Mouse (Mus musculus): ENCODE results near the gene Enc1.

Gene Enc1

DNA sequence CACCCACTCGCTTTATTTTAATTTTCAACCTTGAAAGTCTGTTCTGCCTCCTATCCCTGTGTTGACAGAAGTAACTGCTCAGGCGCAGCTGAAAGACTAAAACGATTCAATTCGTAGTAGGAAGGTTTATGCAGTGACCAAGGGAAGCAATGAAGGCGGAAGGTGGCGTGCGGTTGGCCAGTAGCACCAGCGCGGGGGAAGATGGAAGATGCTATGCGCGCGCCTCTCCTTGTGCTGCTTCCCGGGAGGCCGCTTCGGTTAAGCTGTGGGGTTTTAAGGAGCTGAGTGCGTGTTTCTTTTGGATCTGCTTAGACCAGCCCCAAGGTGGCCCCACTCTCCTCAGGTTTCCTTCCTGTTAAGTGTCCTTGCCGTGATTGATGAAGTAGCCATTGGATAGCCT is 15.8 kb upstream of the Enc1 start:
- no peak for DNase-seq (ENCODE audit: extremely low read depth, low read depth, low spot score)

GRCm38 (mm10) chr13:97227795-97228194 is 13.1 kb upstream of the Enc1 start:
- no peak for DNase-seq (ENCODE audit: extremely low read depth, low read depth, low spot score)

DNA sequence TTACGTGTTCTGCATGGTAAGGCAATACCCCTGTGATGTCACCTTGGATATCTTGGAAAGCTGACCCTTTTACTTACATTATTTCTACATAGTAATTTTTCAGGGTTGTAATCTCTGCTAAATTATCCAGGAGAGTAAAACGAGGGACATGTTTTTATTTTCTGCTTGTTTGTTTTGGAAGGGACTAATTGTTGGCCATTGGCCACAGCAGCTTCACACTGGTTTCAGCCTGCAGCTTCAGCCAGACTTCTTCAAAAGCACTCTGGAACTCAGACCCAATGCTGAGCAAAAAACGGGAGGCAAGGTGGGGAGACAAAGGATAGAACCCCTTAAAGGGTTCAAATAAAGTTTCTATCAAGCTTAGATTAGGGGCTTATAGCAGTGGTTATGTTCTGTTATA is 10.8 kb upstream of the Enc1 start:
- no peak for DNase-seq (ENCODE audit: extremely low read depth, low read depth, low spot score)

DNA sequence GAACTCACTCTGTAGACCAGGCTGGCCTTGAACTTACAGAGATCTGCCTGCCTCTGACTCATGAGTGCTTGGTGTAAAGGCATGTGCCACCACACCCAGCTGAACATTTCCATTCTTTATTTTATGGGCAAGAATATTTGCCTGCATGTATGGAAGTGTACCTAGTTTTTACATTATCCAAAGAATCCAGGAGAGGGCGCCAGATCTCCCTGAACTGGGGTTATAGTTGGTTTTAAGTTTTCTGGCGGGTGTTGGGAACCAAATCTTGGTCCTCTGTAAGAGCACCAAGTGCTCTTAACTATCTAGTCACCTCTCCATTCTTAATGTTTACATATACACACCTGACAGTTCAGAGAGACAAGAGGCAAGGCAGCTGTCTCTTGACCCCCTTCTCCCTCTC is 7.8 kb upstream of the Enc1 start:
- DNase-seq (ENCODE audit: extremely low read depth, low read depth, low spot score): no peak

GRCm38 (mm10) chr13:97234785-97235417 is 6.0 kb upstream of the Enc1 start:
- no peak for DNase-seq (ENCODE audit: extremely low read depth, low read depth, low spot score)

DNA sequence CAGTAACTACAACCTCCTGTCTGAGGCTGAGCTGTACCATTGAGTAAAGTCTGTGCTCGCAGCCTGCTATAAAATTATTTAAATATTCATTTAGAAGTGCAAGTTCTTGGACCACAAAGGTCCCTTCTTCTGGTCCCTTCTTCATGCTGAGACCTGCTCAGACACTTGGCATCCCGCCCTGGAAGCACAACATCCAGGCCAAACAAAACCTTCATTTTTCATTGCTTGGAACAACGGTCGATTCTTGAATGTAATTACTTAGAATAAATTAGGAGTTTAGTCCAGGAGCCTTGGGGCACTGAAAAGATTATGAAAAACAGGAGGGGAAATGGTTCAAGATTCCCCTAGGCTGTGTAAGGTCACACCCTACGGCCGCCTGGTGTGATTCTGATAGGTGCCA is 5.0 kb upstream of the Enc1 start:
- peak; percentile 34 for DNase-seq (ENCODE audit: extremely low read depth, low read depth, low spot score)

DNA sequence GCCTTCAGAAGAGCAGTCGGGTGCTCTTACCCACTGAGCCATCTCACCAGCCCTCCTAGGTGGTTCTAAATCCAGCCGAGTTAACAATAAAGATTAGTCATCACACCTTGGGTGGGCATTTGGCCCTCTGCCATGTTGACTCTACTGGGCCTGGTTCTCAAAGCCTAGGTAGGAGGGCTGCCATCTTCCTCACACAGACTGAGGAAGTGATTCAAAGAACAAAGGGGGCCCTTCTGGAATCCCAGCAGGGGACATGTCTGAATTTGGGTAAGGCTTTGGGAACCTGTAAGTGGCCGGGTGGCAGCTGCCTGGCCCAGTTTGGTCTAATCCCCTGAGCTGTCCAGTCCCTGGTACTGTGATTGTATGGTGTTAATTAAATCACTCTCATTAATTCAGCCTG is 3.2 kb upstream of the Enc1 start:
- DNase-seq (ENCODE audit: extremely low read depth, low read depth, low spot score): no peak

DNA sequence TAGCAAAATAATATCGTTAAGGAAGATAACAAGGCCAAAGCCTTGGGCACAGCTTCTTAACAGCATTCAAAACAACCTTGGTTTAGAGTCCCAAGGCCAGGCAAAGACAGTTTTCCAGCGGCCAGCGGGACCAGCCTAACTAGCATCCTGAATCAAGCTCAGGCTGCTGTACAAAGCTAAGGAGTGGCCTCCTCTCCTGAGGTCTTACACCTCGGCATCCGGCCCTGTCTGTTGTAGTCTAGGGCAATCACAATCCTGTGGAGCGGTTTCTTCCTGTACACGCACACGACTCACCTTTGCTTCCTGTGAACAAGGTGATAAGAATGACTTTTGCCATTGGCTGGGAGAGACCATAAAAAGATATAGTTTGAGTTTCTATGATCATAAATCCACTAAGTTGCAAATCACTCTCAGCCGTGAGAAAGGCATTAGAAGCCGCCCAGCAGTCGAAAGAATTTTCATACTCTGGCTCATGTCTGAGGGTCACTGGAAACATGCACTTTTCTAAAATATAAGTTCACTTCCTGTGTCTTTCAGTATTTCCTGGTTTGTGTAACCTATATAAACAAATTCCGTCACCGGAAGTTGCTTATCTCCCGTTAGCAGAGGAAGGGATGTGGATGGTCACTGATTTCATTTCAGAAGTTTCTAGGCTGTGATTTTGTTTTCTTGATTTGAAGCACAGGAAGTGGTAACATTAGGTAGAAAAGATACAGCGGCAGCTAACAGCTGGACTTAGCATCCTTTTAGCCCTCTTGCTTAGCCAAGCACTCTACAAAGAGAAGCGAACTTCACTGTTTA is 2.5 kb upstream of the Enc1 start:
- no peak for DNase-seq (ENCODE audit: extremely low read depth, low read depth, low spot score)

- peak; percentile 18 for DNase-seq (ENCODE audit: extremely low read depth, low read depth, low spot score)
These were observed 1.3 kb upstream of the Enc1 start for GRCm38 (mm10) chr13:97239343-97240180.

DNA sequence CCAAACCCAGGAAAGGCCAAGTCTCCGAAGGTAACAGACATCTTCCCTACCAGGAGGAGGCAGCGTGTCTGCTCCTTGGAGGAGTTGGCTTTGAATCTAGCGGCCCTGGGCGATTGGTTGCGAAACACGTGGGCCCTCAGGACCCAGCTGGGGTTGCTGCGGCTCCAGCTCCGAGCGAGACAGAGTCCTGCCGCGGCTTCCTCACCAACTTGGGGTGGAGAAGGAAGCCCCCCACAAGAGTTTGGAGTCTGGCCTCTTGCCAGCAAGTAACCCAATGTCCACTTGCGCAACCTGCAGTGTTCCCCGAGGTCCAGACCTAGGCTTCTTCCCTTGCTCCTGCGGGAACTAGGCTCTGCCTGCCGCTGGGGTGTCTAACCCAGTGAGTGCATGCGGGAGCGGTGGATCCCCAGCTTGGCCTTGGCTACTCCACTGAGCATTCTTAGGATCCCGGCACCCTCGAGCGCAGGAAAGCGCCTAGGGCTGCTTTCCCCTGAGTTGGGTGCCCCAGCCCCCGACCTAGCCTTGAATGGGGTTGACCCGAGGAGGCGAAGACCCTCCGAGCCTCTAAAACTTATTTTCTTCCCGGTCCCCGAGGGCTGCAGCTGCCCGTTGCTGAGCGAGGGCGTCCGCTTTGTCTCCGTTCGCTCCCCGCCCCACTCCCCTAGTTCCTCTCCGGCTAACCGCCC is 483 bp upstream of the Enc1 start:
- DNase-seq (ENCODE audit: extremely low read depth, low read depth, low spot score): no peak

- DNase-seq (ENCODE audit: extremely low read depth, low read depth, low spot score): no peak
These were observed 929 bp downstream of the Enc1 start for GRCm38 (mm10) chr13:97241787-97242280.

DNA sequence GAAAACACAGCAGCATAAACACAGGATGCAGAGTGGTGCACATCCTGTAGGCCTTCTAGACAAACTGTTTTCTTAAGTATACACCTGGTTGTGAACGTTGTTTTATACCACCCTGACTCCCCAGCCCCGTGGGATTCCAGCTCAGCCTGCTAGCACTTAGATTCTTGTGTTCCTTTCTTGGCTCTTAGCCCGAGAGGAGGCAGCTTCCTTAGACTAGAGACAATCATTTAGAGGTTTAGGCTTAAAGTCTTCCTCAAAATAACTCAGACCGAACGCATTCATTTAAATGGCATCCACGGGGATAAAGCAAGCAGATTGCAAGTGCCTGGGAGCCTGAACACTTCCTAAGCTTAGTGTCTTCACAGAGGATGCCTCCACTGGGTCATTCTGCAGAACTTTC is 1.8 kb downstream of the Enc1 start:
- no peak for DNase-seq (ENCODE audit: extremely low read depth, low read depth, low spot score)

- DNase-seq (ENCODE audit: extremely low read depth, low read depth, low spot score): no peak
These were observed 3.2 kb downstream of the Enc1 start for GRCm38 (mm10) chr13:97243962-97244711.

- DNase-seq (ENCODE audit: extremely low read depth, low read depth, low spot score): no peak
These were observed 3.8 kb downstream of the Enc1 start for GRCm38 (mm10) chr13:97244712-97245105.

DNA sequence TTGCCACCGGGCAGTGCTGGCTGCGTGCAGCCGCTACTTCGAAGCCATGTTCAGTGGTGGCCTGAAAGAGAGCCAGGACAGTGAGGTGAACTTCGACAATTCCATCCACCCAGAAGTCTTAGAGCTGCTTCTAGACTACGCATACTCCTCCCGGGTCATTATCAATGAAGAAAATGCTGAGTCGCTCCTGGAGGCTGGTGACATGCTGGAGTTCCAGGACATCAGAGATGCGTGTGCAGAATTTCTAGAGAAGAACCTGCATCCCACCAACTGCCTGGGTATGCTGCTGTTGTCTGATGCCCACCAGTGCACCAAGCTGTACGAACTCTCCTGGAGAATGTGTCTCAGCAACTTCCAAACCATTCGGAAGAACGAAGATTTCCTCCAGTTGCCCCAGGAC is 4.3 kb downstream of the Enc1 start:
- no peak for DNase-seq (ENCODE audit: extremely low read depth, low read depth, low spot score)

- DNase-seq (ENCODE audit: extremely low read depth, low read depth, low spot score): no peak
These were observed 5.3 kb downstream of the Enc1 start for GRCm38 (mm10) chr13:97246217-97246616.

DNA sequence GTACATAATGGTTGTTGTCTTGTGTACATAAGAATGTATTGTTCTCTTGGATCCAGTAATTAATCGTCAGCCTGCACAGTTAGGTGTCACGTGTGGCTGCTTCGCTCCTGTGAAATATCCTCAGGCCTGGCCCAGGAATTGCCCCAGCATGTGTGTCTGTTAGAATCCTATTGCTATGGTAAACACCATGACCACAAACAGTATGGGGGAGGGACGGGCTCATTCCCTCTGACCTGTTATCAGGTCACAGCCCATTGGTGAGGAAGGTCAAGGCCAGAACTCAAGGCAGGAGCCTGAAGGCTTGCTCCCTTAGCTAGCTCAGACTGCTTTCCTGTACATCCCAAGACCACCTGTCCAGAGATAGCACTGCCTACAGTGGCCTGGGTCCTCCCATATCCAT is 6.8 kb downstream of the Enc1 start:
- no peak for DNase-seq (ENCODE audit: extremely low read depth, low read depth, low spot score)

DNA sequence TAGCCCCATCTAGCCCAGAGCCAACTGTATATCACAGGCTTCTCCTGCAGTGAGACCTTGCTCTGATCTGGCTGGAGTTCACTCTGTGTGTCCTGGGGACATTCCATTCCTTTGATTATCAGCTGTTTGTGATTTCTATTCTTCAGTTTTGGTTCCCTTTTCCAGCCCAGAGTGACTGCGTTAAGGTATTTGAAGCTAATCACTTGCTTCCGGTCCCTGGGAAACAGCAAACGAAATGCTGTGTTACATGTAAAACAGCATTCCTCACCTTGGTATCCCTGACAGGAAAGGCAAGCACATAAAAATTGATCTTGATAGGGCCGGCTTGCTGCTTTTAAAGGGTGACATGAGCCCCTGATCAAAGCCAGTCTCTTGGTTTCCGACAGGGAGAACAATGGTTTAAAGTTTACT is 8.2 kb downstream of the Enc1 start:
- DNase-seq (ENCODE audit: extremely low read depth, low read depth, low spot score): no peak

DNA sequence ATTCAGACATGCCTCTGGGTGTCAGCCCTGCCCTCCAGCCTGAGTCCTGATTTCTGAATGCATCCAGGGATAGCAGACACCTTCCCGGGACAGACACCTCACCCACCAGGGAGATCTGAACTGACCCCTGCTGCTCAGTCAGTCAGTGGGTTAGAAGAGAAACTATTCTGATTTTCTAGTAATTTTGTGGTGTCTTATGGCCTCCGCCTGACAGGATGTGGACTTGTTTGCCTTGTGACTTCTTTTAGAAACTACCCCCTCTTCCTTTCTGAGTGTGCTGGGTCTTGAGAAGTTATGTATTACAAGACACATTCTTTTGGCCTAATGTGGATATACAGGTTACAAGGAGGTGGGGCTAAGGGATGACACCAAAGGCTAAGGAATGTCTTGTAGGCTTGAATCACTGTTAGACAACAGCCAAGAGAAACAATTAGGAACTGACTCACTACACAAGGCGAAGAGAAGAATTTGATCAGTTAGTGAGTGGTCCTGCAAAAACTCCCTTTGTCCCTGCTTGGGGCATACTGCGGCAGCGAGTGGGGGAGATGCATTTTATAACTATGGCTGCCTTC is 8.7 kb downstream of the Enc1 start:
- peak; percentile 40 for DNase-seq (ENCODE audit: extremely low read depth, low read depth, low spot score)

- DNase-seq (ENCODE audit: extremely low read depth, low read depth, low spot score): no peak
These were observed 9.2 kb downstream of the Enc1 start for GRCm38 (mm10) chr13:97250148-97250547.
